Mouse (Mus musculus): ENCODE results near the gene Ubn1.

Gene Ubn1

DNA sequence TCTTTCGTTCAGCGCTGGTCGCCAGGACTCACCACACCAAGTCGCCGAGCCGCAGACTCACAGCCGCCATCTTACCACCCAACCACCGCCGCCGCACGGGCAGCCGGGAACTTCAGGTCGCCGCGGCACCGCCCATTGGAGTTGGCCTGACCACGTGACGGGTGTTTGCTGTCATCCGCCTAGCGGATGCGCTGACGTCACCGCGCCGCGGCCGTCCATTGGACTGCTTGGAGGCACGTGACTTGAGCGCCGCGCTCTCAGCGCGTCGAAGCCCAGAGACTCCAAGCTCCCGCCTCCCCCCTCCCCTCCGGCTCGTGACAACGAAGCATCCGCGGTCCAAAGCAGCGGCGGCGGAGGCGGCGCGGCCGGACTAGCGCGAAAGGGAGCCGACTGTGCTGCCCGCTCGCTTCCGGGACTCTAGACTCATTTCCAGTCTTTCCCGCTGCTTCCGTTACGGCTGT is at the start of gene Ubn1, which contains the start of gene Glyr1:
Gene Ubn1 (plus strand): TSS at position 284 of the 461 bp plus-strand sequence.
Gene Glyr1 (minus strand): TSS at position 90 of the 461 bp plus-strand sequence.
- DNase-seq = peak; percentile 99

DNA sequence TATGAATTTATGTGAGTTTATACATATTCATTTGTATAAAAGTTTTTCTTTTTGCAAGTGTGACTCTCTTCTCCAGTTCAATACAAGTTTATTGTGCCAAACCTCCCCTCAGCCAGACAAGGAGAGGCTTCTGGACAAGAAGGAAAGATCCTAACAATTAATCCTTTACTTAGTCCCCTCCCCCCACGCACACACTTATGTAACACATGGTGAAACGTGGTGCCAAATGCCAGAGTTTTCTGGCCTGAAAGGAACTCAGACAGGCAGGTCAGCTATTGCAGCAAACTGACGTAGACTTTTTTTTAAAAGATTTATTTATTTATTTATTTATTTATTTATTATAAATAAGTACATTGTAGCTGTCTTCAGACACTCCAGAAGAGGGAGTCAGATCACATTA is 49.2 kb upstream of the Ubn1 start:
- no peak for DNase-seq

DNA sequence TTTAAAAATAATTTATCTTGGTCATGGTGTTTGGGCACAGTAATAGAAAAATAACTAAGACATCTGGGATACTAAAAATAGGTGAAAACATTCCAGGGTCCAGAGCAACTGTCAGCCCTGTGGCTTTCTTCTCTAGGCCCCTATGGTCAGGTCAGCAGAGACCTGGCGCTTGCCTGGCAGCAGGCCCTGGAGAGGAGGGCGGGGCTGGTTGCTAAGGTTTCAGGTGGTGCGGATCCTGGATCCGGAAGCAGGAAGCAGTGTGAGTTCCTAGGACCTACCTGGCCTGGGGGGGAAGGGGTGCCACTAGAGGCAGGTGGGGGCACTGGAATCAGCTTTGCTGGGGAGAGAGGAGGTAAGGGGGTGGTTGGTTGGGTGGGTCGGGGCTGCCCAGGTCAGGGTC is 42.8 kb upstream of the Ubn1 start, which contains the start of gene Smim22:
Gene Smim22 (plus strand): TSS at position 222 of the 400 bp plus-strand sequence.
- DNase-seq = no peak

DNA sequence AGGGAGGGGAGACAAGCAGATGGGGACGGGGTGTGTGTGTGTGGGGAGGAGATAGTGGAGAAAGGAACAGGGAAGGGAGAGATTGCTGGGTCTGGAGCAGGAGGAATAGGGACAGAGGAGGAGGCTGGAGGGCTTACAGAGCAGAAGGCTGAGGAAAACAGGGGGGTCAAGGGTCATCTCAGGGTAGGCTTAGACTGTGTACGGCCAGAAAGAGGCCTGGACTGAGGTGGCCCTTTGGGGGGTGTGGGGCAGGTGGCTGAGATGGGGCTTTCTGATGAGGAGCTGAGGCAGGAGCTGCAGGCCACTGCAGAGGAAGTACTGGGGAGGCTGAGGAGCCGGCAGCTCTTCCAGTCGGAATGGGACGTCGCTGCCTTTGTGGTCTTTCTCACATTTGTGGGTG is 42.4 kb upstream of the Ubn1 start:
- no peak for DNase-seq

DNA sequence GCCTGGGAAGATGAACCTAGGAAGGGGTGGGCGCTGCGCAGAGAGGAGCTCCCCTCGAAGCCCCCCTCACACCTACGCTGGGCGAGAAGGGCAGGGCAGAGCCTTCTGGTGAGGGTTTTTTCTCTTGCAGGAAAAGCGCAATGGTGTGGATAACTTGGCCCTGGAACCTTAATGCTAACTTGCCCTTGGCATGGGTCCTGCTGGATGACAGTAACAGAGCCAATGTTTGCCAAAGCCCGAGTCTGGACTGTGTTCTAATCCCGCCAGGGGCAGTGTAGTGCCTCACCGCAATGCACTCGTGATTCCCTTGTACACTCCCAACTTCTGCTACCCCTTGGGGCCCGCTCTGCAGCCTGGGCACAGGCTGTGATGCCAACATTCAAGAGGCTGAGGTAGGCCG is 41.8 kb upstream of the Ubn1 start:
- DNase-seq = no peak

DNA sequence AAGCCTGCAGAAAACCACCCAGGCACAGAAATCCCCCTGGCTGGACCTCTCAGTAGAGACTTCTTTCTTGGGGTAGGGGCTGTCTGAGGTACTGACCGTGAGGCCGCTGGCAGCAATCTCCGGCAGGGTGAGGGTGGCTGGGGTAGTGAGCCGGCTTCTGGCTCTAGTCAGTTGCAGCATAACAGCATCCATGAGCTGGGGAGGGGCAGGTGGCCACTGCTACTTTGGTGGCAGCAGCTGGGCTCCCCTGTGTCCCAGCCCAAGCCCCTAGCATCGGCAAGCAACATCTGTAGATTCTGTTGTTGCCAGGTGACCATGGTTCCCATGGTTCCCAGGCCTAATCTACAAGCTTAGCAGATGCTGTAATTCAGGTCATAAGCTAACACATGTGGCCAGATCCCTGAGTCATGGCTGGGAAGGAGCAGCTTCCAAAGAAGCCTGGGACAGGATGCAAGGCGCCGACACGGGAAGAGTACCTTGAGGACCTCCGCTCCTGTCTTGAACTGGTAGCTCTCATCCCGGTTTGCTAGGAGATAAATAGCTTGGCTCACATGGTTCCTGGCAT is 39.4 kb upstream of the Ubn1 start:
- DNase-seq = no peak

DNA sequence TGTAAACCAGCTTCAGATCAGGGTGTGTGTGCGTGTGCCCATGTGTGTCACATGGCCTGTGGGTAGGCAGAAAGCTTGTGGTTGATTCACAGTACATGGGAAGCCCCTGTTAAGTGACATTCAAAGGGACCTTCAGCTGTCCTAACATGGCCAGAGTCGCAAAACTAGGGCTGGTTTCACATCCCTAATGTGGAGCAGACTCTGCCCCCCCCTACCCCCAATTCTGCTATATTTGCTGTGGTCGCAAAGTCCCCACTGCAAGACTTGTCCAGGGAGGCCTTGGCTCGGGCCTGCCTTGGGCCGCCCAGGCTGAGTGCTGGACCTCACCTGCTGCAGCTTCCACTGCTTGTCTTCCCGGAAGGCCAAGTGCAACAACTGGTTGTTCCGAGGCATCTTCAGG is 38.6 kb upstream of the Ubn1 start:
- DNase-seq = no peak

DNA sequence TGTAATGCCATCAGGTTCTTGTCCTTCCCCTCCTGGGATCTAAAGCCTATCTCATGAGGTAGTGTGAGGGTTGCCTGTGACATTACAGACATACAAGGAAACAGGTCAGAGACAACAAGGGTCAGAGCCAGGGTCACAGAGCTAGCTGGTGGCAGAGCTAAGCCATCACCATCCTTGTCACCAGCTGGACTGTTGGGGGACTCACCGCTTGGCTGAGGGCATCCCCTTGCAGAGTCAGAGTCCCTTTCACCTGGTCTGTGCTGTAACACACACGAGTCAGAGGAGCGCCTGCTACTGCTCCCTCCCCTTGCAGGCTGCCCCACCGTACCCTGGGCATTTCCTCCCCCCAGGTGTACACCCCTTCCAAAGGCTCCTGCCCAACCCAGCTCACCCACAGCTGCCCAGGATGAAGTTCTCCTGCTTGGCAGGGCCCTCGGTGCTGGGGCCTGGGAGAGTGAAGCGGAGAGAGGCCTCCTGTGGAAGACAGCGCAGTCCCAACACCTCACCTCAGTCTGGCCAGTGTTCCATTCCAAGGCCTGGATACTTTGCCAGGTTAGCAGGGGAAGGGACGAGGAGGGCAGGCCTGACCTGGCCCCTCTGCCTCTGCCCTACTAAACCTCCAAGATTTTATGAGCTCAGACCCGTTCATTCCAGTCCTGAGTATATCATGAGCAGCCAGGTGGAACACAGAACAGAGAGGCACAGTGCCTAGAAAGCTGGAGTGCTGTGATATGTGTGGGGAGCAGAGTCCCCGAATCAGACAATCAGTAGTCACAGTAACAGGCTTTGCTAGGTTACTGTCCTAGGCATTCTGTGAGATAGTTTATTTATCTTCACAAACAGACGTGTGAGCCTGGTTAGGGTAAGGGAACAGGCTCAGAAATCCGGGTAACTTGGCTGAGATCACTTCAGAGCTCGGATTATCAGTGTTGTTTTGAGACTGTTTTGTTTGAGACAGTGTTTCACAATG is 37.5 kb upstream of the Ubn1 start:
- DNase-seq = no peak

DNA sequence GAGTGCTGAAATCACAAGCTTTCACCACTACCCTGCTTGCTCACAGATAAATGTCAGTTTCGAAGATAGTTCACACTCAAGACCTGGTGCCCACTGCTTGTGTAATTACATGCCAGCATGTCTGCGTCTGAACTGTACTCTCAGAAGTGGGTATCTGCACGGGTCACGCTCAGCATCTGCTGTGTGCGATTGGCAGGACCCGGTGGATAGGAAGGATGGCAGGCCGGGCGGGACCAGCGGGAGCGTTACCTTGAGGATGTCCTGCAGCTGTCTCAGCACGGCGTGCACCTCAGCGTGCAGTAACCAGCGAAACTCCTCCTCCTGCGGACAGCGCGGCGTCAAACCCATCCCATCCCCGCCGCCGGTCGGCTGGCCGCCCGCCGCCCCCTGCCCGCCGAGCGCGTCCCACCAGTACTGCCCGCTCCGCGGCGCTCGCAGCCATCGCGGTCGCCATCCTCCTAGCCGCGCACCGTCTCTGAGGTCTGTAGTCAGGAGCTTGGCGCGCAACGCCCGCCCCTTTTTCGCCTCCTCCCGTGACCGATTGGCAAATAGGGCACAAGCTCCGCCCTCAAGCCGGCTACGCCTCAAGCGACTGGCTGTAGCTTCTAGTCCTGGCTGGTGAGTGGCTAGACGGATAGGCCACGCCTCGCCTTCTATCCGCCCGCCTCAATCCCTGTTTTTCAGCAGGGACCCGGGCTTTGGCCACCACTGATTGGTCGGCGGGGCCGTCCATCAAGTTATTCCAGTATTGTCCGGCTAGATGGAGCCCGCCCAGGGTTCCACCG is 36.6 kb upstream of the Ubn1 start, which contains the start of gene Rogdi:
Gene Rogdi (minus strand): TSS at position 500 of the 785 bp plus-strand sequence.
- peak; percentile 97 for DNase-seq

DNA sequence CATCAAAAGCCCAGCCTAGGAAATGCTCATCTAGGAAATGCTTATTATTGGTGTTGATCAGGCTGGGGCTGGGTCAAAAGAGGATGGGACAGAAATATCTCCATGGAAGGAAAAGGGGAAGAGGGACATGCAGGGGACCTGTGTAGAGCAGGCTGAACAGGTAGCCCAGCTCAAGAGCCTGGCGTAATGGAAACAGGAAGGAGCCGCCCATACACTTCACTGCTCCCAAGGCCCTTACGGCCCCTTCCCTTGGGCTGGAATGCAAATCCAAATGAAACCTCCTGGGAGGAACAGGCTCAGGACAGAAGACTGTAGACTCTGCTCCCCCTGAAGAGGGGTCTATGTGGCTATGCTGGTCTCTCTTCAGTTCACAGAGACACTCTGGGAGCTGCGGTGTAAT is 35.3 kb upstream of the Ubn1 start:
- no peak for DNase-seq

DNA sequence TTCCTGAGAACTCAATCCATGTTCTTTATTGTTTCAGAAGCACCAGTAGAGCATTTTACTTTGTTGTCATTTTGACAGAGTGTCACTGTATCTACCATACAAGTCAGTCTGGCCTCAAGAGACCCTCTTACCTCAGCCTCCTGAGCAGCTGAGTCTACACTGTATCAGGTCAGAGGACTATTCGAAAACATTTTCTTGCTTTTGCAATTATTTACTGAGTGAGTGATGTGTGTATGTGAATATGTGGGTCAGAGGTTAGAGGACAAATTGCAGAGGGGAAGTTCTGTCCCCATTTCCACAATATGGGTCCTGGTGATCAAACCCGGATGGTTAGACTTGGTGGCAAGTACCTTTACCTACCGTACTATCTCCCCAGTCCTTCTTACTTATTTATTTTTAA is 25.8 kb upstream of the Ubn1 start:
- DNase-seq = no peak

DNA sequence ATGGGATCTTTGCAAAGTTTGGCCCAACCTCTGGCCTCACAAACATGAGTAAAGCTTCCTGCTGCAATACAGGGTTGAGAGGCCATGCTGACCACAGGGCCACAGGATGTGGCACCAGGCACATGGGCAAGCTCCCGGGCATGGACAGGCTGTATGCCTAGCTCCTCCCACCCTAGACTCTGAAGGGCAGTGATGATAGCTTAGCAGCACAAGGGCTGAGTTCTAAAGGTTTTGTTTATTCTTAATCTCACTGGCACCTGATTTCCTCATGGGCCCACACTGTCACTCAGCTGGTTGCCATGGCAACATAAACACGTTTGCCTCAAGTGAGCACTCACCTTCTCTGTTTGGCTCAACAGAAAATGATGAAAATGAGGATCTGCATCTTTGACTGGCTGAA is 20.0 kb upstream of the Ubn1 start:
- no peak for DNase-seq

DNA sequence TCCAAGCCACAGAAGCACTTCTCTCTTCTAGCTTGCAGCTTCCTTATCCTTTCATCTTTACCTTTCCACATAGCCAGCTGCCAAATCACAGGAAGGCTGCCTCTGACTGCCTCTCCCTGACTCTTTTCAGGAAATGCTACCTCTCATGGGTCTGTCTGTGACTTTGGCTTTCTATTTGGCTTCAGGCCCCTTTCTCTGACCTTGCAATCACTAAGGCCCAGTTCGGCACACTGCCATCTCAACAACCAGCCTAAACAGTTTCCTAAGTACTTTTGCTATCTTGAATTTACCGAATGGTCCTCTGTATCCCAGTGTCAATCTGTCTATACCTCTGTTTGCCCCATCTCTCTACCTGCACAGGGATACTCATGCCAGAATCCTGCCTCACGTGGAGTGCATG is 14.3 kb upstream of the Ubn1 start:
- no peak for DNase-seq

DNA sequence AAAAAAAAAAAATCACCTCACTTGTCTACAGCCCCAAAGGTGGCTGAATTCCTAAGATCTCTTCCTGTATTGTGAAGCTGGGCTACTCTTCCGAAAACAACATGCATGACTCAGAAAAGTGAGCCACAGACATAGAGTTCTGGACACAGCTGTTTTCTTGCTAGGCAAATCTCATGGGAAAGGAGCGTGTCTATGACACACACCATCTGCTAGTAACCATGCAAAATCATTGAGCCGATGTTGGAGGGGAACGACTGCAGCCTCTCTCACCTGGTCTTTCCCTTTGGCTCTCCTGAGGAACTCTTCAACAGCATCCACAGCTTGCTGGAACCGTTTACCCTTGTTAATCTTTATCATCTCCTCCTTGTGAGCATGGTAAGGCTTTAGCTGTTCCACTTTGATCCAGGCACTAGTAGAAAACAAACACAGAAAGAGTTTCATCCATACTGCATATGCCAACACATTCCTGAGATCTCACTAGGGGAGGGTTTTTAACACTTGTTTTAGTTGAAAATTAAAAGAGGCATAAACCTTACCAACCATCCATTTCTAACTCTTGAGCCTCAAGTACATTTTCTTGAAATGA is 13.1 kb upstream of the Ubn1 start:
- no peak for DNase-seq

DNA sequence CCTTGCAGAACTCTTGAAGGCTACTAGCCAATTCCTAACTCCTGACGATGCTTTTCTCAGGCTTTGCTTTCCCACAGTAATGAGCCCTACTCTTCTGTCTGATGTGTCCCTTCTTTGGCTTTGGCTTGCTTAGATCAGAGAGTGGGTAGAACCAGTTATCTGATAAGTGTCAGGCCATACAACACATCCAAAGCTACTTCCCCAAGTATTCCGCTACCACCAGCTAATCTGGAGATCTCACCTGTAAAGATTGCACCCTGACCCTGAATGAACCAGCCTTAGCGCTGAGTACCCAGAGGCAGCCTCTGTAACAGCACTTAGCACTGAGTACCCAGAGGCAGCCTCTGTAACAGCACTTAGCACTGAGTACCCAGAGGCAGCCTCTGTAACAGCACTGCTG is 4.5 kb upstream of the Ubn1 start:
- DNase-seq = no peak

DNA sequence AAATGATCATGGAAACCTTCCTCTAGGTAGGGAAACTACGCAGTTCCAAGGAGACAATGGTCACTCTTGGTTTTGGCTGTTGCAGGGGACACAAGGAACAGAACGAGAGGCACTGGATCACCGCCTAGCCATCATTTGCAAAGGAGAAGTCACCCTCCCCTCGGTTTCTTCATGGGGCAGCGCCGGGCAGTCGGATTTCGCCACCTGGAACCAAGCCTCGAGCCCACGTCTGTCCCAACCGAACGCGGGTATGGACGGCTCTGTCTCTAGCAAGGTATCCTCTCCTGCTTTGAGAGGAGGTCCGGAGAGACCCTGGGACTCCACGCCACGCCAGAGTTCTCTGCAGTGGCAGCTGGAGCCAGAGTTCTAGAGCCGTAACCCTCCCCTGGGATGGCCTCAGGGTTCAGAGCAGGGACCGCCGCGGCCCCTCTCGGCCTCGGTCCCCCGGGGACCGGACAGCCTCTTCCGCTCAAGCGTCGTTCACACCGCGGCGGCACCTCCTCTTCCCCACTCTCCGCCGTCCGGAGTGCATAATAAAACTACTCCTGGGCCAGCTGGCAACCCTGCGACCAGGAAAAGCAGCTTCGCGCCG is 579 bp upstream of the Ubn1 start:
- no peak for DNase-seq

DNA sequence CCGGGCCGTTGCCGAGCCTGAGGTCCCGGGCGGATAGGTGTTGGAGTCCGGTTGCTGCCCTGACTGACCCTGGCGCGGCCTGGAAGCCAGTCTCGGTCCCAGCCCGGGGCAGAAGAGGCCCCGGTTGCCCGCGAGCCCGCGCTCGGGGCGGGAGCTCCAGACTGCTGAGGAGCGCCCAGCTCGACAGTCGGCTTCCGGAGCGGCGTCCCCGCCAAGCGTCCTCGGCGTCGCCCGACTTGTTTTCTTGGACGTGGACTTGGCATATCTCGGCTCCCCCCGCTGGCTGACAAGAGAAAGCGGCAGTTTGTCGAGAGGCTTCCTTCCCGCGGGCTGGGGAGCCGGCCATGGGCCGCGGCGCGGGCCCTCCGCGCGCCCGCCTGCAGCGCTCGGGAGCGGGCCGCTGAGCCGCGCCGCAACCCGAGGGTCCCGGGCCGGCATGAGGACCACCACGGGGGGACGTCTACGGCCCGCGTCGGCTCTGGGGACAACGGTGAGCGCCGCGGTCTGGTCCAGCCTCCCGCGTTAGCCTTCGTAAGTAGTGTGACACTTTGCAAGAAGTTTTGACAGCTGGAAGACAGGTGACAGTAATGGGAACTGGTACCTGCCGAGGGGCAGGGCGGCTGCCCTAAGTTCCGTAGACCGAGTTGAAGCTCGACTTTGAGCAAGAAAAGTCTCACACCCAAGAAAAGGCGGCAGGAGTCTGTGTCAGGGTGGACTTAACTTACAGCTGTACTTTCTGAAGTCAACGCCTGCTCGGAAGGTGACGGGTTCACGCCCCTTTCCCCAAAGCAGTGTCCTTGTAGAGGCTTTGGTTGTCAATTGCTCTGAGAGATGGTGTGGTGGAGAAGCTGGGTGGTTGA is 624 bp downstream of the Ubn1 start:
- DNase-seq = peak; percentile 91

DNA sequence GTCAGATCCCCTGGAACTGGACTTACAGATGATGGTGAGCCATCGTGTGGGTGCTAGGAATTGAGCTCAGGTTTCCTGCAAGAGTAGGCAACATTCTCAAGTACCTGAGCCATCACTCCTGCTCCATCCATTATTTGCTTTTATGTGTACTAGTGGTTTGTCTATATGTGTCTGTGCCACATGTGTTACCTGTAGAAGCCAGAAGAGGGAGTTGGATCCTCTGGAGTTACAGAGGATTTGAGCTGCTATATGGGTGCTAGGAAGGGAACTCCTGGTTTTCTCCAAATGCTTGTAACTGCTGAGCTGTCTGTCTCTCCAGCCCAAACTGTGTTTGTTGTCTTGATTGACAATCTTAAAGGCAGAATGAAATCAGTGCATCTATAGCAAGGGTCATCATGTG is 8.3 kb downstream of the Ubn1 start:
- DNase-seq = no peak

DNA sequence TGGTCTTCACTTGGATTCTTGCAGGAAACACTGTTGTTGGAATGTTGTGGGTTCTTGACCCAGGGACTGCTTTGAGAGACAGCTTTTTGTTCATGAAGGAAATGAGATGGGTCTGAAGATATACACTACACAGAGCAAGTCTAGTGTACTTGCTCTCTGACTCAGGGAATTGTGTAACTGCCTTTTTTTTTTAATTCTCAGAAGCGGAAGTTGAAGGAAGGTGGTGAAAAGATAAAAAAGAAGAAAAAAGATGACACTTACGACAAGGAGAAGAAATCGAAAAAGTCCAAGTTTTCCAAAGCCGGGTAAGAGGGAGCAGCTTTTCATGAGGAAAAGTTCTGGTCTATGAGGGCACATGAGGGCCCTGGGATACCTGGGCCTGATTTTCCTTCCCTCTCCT is 13.6 kb downstream of the Ubn1 start:
- no peak for DNase-seq

DNA sequence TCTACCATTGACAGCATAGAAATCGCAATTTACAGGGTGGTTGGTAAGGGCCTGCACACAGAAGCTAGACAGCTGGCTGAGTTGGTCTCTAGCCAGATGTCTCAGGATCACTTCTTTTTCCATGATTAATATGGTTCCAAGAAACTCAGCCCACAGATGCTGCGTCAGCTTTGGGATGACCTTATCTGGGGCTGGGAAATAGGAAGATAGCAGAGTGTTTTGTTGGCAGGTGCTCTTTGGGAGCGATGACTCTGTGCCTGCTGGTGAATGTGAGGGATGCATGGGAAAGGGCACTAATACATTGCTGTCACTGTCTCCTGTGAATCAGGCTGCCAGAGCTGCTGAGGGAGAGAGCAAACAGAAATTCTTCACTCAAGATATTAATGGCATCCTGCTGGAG is 20.5 kb downstream of the Ubn1 start:
- no peak for DNase-seq

DNA sequence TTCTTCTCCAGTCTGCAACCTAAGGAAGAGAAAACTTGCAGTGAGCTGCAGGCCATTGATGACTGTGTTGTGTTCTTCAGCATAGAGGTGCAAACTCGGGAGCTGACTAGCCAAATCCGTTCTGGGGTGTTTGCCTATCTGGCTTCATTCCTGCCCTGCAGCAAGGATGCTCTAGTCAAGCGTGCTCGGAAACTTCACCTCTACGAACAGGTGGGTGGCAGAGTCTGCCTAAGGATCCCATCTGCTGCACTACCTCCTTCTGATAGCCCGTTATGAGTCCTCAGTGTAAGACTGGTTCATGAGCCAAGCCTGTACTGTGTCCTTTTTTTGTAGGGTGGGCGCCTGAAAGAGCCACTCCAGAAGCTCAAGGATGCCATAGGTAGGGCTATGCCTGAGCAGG is 22.1 kb downstream of the Ubn1 start:
- DNase-seq = no peak

DNA sequence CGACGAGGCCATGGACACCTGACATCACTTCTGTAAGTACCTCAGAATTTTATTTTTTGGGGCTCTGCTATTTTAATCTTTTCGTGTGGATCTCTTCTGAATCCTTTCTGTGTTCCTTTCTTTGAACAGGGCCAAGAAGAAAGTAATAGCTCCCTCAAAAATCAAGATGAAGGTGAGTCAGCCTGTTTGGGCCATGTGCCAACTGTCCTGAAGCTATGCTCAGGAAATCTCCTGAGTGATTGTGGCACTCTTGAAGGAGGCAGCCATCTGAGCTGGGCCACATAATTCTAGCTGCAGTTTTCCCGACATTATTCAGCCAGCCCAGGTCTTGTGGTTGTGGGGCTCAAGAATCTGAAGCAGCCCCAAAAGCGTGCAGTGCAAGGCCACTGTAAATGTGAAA is 24.5 kb downstream of the Ubn1 start:
- DNase-seq = no peak

Measured in thymus, postnatal 4 days (tissue).